Mouse (Mus musculus) brain, embryonic 18.5 days (tissue): ENCODE measurements around the gene Paqr9.

Experiments used
- DNase-seq: peaks from one replicate; pipeline ENCODE4 v3.0.0-alpha.2; 2012; ENCODE audit warnings: low read depth, low spot score

Paqr9 gene

GRCm38 (mm10) chr9:95544598-95544997 is 14.9 kb upstream of the Paqr9 start:
- DNase-seq = no peak

- no peak for DNase-seq
Observed at GRCm38 (mm10) chr9:95546679-95547078, 12.8 kb upstream of the Paqr9 start.

- no peak for DNase-seq
Observed at GRCm38 (mm10) chr9:95549626-95550411, 9.6 kb upstream of the Paqr9 start.

- DNase-seq = no peak
Observed at GRCm38 (mm10) chr9:95550856-95551774, 8.3 kb upstream of the Paqr9 start.

GRCm38 (mm10) chr9:95552175-95552705 is 7.2 kb upstream of the Paqr9 start:
- DNase-seq = no peak

- DNase-seq = no peak
Observed at GRCm38 (mm10) chr9:95554231-95555221, 4.9 kb upstream of the Paqr9 start.

GRCm38 (mm10) chr9:95555233-95555740 is 4.2 kb upstream of the Paqr9 start:
- no peak for DNase-seq

- DNase-seq = no peak
Observed at GRCm38 (mm10) chr9:95556067-95556512, 3.4 kb upstream of the Paqr9 start.

- DNase-seq = no peak
Observed at GRCm38 (mm10) chr9:95557722-95558121, 1.7 kb upstream of the Paqr9 start.

GRCm38 (mm10) chr9:95558726-95559058 is 765 bp upstream of the Paqr9 start:
- DNase-seq = no peak

- DNase-seq = no peak
Observed at GRCm38 (mm10) chr9:95559936-95560735, 679 bp downstream of the Paqr9 start.

GRCm38 (mm10) chr9:95564047-95564446 is 4.6 kb downstream of the Paqr9 start:
- DNase-seq = no peak

GRCm38 (mm10) chr9:95566394-95566793 is 6.9 kb downstream of the Paqr9 start:
- no peak for DNase-seq

GRCm38 (mm10) chr9:95566931-95567330 is 7.5 kb downstream of the Paqr9 start:
- DNase-seq = no peak

- DNase-seq = no peak
Observed at GRCm38 (mm10) chr9:95569249-95569648, 9.8 kb downstream of the Paqr9 start.

GRCm38 (mm10) chr9:95569966-95570365 is 10.5 kb downstream of the Paqr9 start:
- no peak for DNase-seq

- DNase-seq = no peak
Observed at GRCm38 (mm10) chr9:95570604-95571003, 11.1 kb downstream of the Paqr9 start.

- no peak for DNase-seq
Observed at GRCm38 (mm10) chr9:95571494-95571893, 12.0 kb downstream of the Paqr9 start.

GRCm38 (mm10) chr9:95572558-95572957 is 13.1 kb downstream of the Paqr9 start:
- DNase-seq = no peak

- no peak for DNase-seq
Observed at GRCm38 (mm10) chr9:95574116-95574515, 14.7 kb downstream of the Paqr9 start.
